Mouse (Mus musculus) neural tube, embryonic 11.5 days (tissue): ENCODE data around the gene Pde8b. TPM values are rescaled to one million over a fixed set of nuclear protein-coding genes. Genes with fewer than 3 reads are reported as not detected.
A peak's percentile ranks its signal among the peaks of the same experiment; 100 is the strongest.

ENCODE experiments used
- ATAC-seq: fragments of 200-750 bp; cut with Nextera tagmentation; 2 replicates; pipeline ENCODE4 v1.8.0; 2017; ENCODE audit warnings: moderate number of reproducible peaks, mild to moderate bottlenecking, moderate TSS enrichment, moderate library complexity; ENCODE audit not compliant: insufficient read depth, low FRiP score, low TSS enrichment
- DNase-seq: peaks from one replicate; pipeline ENCODE4 v3.0.0-alpha.2; 2015; ENCODE audit warnings: low spot score
- H3K27ac ChIP-seq: fragments of 300-500 bp; sonication (generic); 2 replicates; pipeline ENCODE4 v1.5.1; 2014; ENCODE audit warnings: low read depth, mild to moderate bottlenecking, low read length
- H3K27me3 ChIP-seq: fragments of 300-500 bp; sonication (generic); 2 replicates; pipeline ENCODE4 v1.6.1; 2014; ENCODE audit warnings: mild to moderate bottlenecking, low read length, mixed read lengths; ENCODE audit not compliant: control insufficient read depth, insufficient read depth
- H3K36me3 ChIP-seq: fragments of 300-500 bp; sonication (generic); 2 replicates; pipeline ENCODE4 v1.6.1; 2014; ENCODE audit warnings: mild to moderate bottlenecking, low read length, moderate library complexity, mixed read lengths; ENCODE audit not compliant: control insufficient read depth, insufficient read depth
- H3K4me1 ChIP-seq: fragments of 300-500 bp; sonication (generic); 2 replicates; pipeline ENCODE4 v1.6.1; 2014; ENCODE audit warnings: low read length, mixed read lengths; ENCODE audit not compliant: control insufficient read depth, insufficient read depth
- H3K4me2 ChIP-seq: fragments of 300-500 bp; sonication (generic); 2 replicates; pipeline ENCODE4 v1.6.1; 2014; ENCODE audit warnings: low read depth, mild to moderate bottlenecking, moderate library complexity
- H3K4me3 ChIP-seq: fragments of 300-500 bp; sonication (generic); 2 replicates; pipeline ENCODE4 v1.5.1; 2014; ENCODE audit warnings: low read depth, low read length
- H3K9ac ChIP-seq: fragments of 300-500 bp; sonication (generic); 2 replicates; pipeline ENCODE4 v1.6.1; 2014; ENCODE audit warnings: mild to moderate bottlenecking, low read length
- H3K9me3 ChIP-seq: fragments of 300-500 bp; sonication (generic); 2 replicates; pipeline ENCODE4 v1.6.1; 2016; ENCODE audit warnings: low read length; ENCODE audit not compliant: control insufficient read depth
- WGBS: fragments of 180-500 bp; shearing (Covaris S2); extraction: QIAGEN DNeasy Blood & Tissue Kit; methylation state at CpG from one replicate; pipeline ENCODE4 v1.1.7; 2014; 5-methylcytosine and 5-hydroxymethylcytosine counted together
- polyA plus RNA-seq: library from polyadenylated mRNA; unstranded; fragments of >200 nt; fragmentation: Nextera tagmentation; extraction: Ambion mirVana; gene quantifications from 2 replicates; pipeline ENCODE4 v1.2.1, GENCODE M21; 2014

Gene Pde8b
- polyA plus RNA-seq, result 3.6 and 4.1 TPM in 2 replicates

DNA sequence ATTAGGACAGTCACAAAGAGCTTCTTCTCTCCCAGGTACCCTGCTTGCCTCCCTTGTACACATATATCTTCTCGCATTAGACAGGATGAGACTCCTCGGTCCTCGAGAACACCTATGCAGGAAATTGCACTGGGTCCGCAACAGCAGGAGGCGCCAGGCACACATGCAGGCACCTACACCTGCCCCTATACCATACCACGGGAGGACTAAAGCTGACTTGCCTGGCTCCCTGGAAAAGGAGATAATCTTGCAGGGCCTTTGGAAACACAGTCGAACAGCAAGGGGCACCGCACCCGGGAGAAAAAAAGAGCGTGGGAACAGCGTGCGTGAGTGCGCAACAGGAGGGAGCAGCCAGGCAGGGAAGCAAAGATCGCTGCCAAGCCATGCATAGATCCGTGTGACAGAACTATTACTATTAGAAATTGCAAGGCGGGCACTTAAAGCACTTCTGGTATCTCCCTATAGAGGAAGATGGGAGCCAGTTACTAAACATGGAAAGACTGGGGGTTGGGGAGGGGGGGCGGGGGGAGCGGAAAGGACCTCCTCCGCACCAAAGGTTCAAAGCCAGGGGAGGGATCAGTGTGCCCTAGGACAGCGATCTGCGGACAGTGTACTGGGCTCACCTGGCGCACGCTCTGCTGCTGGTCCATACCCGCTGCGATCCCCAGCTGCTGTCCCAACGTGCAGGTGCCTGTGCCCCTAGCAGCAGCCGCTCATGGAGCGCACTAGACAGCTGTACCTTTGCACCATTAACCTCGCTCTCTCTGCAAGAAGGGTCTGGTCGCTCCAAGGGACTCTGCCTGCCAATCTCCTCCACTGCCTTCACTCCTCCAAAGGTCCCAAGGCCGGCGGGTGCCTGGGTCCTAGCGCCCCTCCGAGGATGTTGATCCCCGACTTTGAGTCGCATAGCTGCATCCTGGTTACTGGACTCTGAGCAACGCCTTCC is at the start of gene Pde8b:
Gene Pde8b, minus strand, starts transcription at position 826 of the 946 bp plus-strand sequence.
- Histone ChIP-seq H3K27ac (no peak within 1 kb of the TSS), H3K9ac (peak within 1 kb of the TSS; percentile 20; the same call in 1 of the 2 replicates), H3K36me3 (no peaks in the 10 kb centered on the region), H3K9me3 (no peaks in the 10 kb centered on the region), H3K27me3 (0 out of 2 replicates have a peak, but pooled peaks cover 5% of the 10 kb centered on the region), H3K4me3 (peak within 1 kb of the TSS; percentile 17), H3K4me2 (peak within 1 kb of the TSS; percentile 54), H3K4me1 (peaks cover 5% of the 10 kb centered on the region)
- DNase-seq, result peak; percentile 42
- WGBS, result 2% methylated on average over 37 of the region's 37 CpGs
- no peak for ATAC-seq

DNA sequence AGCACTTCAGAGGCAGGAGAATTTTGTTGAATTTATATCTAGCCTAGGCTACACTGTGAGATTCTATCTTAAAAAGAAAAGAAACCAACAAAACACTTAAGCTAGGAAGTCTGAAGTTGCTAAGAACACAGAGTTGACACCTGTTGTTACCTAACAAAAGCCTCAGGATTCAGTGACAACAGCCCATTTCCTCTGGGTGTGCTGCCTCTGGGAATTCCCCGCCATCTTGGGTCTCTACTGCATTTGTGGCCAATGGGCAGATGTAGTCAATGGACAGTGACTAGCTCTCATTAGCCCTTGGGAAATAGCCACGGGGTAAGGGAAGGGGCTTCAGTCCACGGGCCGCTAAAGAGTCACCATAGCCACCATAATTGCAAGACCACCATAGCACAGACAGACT is 41.8 kb upstream of the Pde8b start:
- DNase-seq (no peak), ATAC-seq (no peak)
- Histone ChIP-seq H3K4me2 (no peak overlapping the region), H3K9me3 (no peaks in the 10 kb centered on the region), H3K36me3 (no peaks in the 10 kb centered on the region), H3K9ac (no peak overlapping the region), H3K4me3 (no peak overlapping the region), H3K27ac (no peak overlapping the region), H3K4me1 (no peaks in the 10 kb centered on the region), H3K27me3 (no peaks in the 10 kb centered on the region)
- WGBS, result 53% methylated on average over 4 of the region's 4 CpGs

- H3K27me3 ChIP-seq, result no peaks in the 10 kb centered on the region
- ATAC-seq (no peak), DNase-seq (no peak)
- H3K4me2 ChIP-seq, result no peak overlapping the region
- WGBS, result 80% methylated on average over 7 of the region's 7 CpGs
- no peak overlapping the region for H3K27ac ChIP-seq
- no peaks in the 10 kb centered on the region for H3K36me3 ChIP-seq
- no peak overlapping the region for H3K9ac ChIP-seq
- no peaks in the 10 kb centered on the region for H3K9me3 ChIP-seq
- no peak overlapping the region for H3K4me3 ChIP-seq
- no peaks in the 10 kb centered on the region for H3K4me1 ChIP-seq
Measured at GRCm38 (mm10) chr13:95288027-95288426, 37.9 kb upstream of the Pde8b start.

GRCm38 (mm10) chr13:95286989-95287388 is 36.9 kb upstream of the Pde8b start:
- ATAC-seq, result no peak
- no peaks in the 10 kb centered on the region for H3K36me3 ChIP-seq
- H3K27ac ChIP-seq, result no peak overlapping the region
- no peak overlapping the region for H3K9ac ChIP-seq
- no peak overlapping the region for H3K4me2 ChIP-seq
- WGBS, result 14% methylated on average over 7 of the region's 7 CpGs
- H3K4me3 ChIP-seq, result no peak overlapping the region
- peak; percentile 74 for DNase-seq
- no peaks in the 10 kb centered on the region for H3K4me1 ChIP-seq
- no peaks in the 10 kb centered on the region for H3K9me3 ChIP-seq
- no peaks in the 10 kb centered on the region for H3K27me3 ChIP-seq

GRCm38 (mm10) chr13:95281740-95282673 is 31.9 kb upstream of the Pde8b start:
- no peak overlapping the region for H3K4me3 ChIP-seq
- H3K9ac ChIP-seq, result no peak overlapping the region
- no peaks in the 10 kb centered on the region for H3K9me3 ChIP-seq
- ATAC-seq, result no peak
- H3K36me3 ChIP-seq, result no peaks in the 10 kb centered on the region
- H3K4me2 ChIP-seq, result no peak overlapping the region
- 26% methylated on average over 6 of the region's 7 CpGs for WGBS
- H3K27ac ChIP-seq, result no peak overlapping the region
- no peaks in the 10 kb centered on the region for H3K27me3 ChIP-seq
- DNase-seq, result no peak
- H3K4me1 ChIP-seq, result no peaks in the 10 kb centered on the region

DNA sequence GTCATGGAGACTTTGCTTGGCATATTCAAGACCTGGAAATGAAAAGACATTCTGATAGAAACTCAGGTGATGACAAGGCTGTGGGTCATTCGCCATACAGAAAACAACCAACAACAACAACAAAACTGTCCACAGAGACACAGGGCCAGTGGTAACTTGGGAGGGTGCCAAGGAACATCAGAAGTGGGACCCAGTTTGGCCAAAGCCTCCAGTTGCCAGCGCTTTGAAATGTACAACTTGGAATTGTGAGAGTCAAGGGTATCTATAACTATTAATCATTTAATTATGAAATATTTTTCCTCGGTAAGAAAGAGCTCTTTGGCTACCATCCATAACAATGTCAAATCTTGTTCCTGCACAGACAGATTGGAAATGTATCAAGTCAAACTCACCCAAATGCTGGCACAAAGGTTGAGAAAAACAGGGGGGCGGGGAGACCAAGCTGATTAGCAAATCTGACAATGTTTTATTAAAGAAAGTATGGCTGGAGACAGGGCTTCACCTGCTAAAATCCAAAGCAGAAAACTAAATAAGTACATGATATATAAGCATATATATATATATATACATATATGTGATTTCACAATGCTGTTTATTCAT is 28.4 kb upstream of the Pde8b start:
- Histone ChIP-seq H3K4me2 (no peak overlapping the region), H3K27me3 (no peaks in the 10 kb centered on the region), H3K27ac (no peak overlapping the region), H3K36me3 (no peaks in the 10 kb centered on the region), H3K9ac (no peak overlapping the region), H3K4me3 (no peak overlapping the region), H3K9me3 (no peaks in the 10 kb centered on the region), H3K4me1 (no peaks in the 10 kb centered on the region)
- ATAC-seq (no peak), DNase-seq (no peak)
- 90% methylated on average over 4 of the region's 4 CpGs for WGBS

- Histone ChIP-seq H3K4me3 (no peak overlapping the region), H3K9me3 (no peaks in the 10 kb centered on the region), H3K9ac (no peak overlapping the region), H3K4me1 (no peaks in the 10 kb centered on the region), H3K27me3 (no peaks in the 10 kb centered on the region), H3K4me2 (no peak overlapping the region), H3K36me3 (no peaks in the 10 kb centered on the region), H3K27ac (no peak overlapping the region)
- 79% methylated on average over 5 of the region's 5 CpGs for WGBS
- DNase-seq, result no peak
- no peak for ATAC-seq
Measured at GRCm38 (mm10) chr13:95264691-95265090, 14.6 kb upstream of the Pde8b start.
